Mouse (Mus musculus): ENCODE measurements at regions not wholly inside any gene's neighbourhood (a gene's known extent, or its start where the extent isn't known, plus 50 kb on each side); places are given as distances from the start of the nearest gene placed in this dataset.
A peak's percentile ranks its signal among the peaks of the same experiment; 100 is the strongest.

DNA sequence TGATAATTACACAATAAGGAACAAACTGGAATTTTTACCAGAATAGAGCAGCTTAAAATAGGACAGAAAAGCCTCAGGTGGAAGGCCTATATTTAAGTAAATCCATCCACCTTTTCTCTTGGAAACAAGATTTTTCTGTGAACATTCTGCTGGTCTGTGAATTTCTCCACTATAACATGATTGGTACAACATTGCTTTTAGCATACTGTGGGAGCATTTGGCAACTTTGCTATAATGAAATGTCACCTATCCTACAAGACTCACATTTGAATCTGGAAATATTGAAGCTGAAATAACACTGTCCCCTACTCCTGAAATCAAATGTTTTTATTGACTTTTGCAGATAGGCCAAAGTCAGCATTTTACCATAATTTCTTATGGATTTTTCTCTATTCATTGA lies 607.0 kb upstream of the Steap1 start:
- intact Hi-C loops (cut with DNase I) = no loop called here
- DNase-seq (ENCODE audit: low spot score in 2 of 2) = no peak

DNA sequence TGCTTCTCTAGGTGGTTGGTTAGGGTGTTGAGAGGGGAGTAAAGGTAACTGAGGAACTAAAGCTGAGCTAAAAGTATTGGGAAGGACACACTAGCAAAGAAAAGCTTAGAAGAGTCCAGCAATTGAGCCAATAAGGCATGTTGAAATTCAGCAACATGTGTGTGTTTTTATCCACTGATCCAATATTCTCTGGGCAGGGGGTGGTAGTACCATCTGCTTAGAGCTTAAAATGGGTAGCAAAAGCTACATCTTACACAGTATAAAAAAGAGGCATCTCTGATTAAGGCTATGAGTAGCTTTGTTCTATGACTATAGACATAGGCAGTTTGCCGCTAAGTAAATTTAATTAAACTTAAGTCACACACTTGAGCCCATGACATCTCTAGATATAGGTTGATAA lies 598.2 kb upstream of the Steap1 start:
- DNase-seq (ENCODE audit: low spot score in 2 of 2) = peak in 1 of 2 experiments; percentile 6
- intact Hi-C loops (cut with DNase I) = no loop called here

DNA sequence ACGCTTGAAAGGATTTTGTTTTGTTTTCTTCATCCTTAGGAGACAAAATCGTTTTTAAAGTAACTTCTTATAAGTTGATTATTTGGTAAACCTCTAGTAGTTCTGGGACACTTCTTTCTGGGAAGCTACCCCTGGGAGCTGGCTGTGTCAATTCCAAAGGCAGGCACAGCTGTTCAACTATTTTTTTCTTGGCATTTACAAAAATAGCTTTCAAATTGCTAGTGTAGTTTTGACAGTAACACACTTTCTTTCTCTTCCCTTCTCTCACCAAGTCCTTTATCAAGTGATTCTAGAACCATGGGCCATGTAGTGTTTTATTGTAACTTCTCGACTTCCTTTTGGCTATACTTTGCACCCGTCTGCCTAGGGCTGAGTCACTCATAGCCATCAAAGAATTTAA lies 595.6 kb upstream of the Steap1 start:
- intact Hi-C loops (cut with DNase I) = no loop called here
- no peak for DNase-seq (ENCODE audit: low spot score in 2 of 2)

DNA sequence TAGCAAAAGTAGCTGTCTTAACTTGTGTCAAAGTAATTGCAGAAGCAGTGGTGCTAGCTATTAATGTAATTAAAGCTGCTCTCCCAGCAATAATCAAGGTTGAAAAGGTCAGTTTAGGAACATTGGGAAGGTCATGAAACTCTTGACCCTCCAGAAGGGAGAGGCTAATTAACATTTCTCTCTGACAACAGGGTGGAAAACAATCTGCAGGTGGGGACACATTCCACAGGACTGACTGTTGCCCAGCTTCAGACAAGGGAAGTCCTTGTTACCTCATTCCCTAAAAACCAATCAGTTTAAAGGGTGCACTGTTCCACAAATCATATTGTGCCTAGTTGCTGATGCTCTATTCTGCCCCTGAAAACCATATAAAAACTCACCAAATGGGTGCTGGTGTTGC lies 580.5 kb upstream of the Steap1 start:
- intact Hi-C loops (cut with DNase I) = no loop called here
- no peak for DNase-seq (ENCODE audit: low spot score in 2 of 2)

DNA sequence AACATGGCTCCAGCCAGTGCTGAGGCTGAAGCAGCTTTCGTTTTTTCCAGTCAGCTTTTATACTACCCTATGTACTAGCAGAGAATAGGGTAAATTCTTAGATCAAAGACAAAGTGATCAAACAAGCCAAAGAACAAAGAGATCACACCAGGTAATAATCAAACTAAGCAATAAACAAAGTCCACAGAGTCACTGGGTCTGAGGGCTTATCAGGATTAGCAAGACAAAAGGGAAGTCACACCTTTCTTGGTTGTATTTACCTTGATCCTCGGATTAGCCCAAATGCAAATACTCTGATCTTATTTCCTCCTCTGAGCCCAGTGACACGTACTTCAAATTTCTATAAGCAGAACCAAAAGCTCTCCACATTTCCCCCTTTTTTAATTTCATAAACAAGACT lies 579.4 kb upstream of the Steap1 start:
- no peak for DNase-seq (ENCODE audit: low spot score in 2 of 2)
- intact Hi-C loops (cut with DNase I) = no loop called here

DNA sequence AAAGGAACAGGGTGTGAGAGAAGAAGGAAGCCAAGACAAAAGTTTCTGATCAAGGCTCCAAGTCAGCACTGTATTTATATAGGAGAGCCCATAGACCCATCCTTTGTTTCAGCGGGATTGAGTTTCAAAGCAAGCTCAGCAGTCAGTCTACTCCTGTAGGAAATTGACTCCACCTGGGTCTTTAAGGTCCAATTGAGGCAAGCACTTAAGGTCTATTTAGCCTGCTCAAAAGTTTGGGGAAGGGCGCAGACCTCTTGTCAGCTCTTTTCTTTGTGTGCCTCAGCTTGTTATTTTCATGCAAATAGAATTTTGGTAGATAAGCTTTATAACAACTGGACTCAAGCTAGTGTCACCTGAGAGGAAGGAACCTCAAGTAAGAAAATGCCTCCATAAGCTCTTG lies 549.4 kb upstream of the Steap1 start:
- no peak for DNase-seq (ENCODE audit: low spot score in 2 of 2)
- intact Hi-C loops (cut with DNase I) = no loop called here

DNA sequence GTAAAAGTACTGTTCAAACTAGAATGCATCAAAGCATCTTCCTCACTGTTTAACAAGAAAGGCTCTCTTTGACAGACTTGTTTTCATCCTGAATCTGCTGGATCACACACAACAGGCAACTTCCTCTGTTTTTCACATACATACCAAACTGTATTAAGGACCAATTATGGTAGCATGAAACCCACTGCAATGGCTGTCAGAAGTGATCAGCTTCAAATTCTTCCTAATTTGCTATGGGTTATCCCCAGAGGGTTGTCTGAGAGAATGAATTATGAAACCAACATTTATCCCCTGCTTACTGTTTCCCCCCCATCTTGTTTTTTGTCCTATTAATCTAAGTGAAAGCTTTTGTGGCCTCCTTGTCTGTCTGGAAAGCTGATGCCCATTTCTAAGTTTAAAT lies 545.2 kb upstream of the Steap1 start:
- intact Hi-C loops (cut with DNase I) = no loop called here
- no peak for DNase-seq (ENCODE audit: low spot score in 2 of 2)

DNA sequence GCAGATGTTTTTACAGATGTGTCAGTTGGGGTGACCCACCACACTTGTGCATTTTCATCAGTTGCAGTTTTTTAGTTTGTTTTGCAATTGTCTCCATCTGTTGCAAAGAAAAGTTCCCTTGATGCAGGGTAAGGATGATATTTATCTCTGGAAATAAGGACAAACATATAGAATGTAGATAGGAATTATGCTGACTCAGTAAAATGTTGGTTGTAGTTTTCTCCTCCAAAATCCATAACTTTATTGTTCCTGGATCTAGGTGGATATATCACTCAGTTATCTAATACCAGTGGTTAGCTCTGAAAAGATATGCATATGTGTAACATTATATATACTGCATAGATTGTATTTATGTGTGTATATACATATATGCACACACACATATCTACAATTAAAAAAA lies 502.1 kb upstream of the Steap1 start:
- DNase-seq (ENCODE audit: low spot score in 2 of 2) = no peak
- intact Hi-C loops (cut with DNase I) = no loop called here

Data from left cerebral cortex, postnatal 36 days (tissue).